Mouse (Mus musculus): ENCODE measurements around the gene Notum.

DNA sequence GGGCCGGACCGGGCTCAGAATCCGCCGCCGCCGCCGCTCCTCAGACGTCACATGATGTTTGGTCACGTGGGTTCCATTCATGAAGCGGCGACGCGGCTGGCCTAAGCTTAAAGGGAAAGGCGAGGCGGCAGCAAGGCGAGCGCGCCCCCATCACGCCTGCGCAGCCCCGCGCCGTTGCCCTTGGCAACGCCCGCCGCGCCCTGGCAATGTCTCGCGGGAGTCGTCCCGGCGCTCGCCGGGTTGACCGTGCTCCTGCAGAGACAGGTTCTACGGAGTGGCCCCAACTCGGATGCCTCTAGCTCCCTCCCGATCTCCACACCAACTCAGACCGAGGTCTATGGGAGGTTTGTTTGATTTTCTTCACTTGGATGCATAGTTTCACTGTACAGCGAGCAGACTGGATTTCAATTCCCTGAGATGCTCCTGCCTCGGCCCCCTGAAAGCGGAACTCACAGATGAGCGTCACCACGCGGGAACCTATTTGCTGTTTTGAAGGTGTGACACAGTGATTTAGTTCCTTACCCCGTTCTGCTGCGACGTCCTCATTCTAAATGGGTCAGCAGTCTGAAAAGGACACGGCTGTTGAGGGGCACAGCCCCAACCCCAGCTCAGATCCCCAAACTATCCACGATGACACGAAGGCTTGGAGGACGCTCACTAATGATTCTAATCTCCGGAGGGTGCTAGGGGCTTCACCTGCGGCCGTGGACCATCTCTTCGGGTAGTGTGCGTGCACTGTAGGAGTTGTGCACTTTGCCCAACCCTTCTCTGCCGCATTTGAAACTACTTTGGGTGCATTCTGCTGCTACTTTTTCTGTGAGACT is 27.2 kb downstream of the Notum start, which contains the start of gene Mafg:
- TF ChIP-seq CTCF (IDR thresholded peaks at IDR 0.05; ENCODE audit: control insufficient read depth, insufficient read depth, insufficient read length), result no peak
- TF ChIP-seq MAX (IDR thresholded peaks at IDR 0.05), result peak; percentile 43
- peak; percentile 90 for TF ChIP-seq USF1 (IDR thresholded peaks at IDR 0.05; ENCODE audit: low read depth)
- no peak for TF ChIP-seq CEBPB (IDR thresholded peaks at IDR 0.05; ENCODE audit: low read depth)
- TF ChIP-seq MYOD1 (IDR thresholded peaks at IDR 0.05; ENCODE audit: control insufficient read depth, insufficient read length, low read depth), result no peak
- no peak for TF ChIP-seq MYOG (IDR thresholded peaks at IDR 0.05; ENCODE audit: control insufficient read depth, extremely low read depth, insufficient read length)
- no peak for TF ChIP-seq FOSL1 (IDR thresholded peaks at IDR 0.05; ENCODE audit: insufficient read depth, low read length, poor library complexity, severe bottlenecking)
